Mouse (Mus musculus) left cerebral cortex, adult 6 months (tissue): ENCODE data around the gene Serpina1e. TPM values are rescaled to one million over a fixed set of nuclear protein-coding genes. Genes with fewer than 3 reads are reported as not detected.

Experiments
- long read RNA-seq, 2 experiments: library from polyadenylated mRNA; unstranded; transcript quantifications; one replicate each; pipeline ENCODE4 v2.0.0; 2019 to 2020
- polyA plus RNA-seq: library from polyadenylated mRNA; unstranded; fragments of <200 nt; fragmentation: Nextera tagmentation; gene quantifications from 2 replicates; pipeline ENCODE4 v1.2.3, GENCODE M21; 2021

Gene Serpina1e
- polyA plus RNA-seq: not detected in 2 replicates
- long read RNA-seq, experiment 1: 0 reads
- long read RNA-seq, experiment 2: 0 reads

DNA sequence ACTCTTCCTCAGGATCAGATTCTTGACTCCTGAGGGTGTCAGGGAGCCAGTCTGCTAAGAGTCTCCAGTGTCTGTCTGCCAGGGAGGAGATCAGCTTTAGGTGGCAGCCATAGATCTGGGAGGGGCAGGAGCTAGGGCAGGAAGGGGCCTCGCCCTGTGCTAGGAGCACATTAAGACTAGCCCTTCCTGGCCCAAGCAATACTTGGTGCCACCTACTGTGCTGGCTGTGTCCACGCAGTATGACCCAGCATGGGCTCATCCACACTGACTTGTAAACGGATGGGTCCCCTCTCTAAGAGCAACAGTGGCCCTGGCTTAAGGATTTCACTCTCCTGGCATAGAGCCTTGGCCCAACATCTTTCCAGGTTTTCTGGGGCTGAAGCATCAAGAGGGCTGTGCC lies at the start of gene Serpina1e:
Gene Serpina1e, minus strand, starts transcription at position 178 of the 400 bp plus-strand sequence.

DNA sequence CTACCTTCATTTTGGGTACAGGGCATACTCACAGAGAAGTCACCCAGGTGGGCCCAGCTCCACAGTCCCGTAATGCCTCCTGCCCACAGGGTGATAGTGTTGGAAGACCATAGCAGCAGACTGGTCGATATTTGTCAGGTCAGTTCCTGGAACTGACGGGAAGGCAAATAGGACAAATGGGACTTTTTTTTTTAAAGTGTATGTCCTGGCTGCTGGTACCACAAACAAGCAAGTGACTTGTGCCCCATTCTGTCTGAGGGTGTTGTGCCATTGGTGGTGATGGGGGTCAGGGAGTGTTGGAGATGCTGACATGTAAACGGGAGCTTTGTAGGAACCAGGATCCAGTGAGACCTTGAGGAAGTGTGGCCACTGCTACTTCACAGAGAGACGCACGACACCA lies 31.1 kb upstream of the Serpina1e start, which contains the start of gene Serpina11:
Gene Serpina11, minus strand, starts transcription at position 101 of the 400 bp plus-strand sequence.

DNA sequence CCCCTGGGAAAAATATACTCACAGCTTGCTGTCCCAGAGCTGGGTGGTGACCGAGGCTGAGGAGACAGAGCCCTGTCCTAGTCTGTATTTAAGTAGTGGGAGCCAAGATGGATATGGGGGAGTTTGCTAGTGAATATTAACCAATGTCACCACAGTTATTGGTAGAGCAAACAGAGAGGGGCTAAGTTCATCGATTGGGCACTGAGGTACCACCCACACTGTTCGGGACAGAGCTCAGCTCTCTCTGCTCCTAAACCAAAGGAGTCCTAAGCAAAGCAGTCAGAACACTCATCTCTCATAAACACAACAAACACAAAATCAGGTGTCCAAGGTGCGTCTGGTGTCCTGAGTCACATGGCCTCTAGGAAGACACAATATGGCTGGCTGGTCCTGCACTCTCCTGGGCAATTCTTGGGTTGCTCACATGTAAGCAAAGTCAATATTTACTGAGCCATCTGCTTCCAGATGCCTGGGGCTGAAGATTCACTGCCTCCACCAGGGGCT lies 53.9 kb downstream of the Serpina1e start, which contains the start of gene Serpina1c:
Gene Serpina1c, minus strand, starts transcription at position 51 of the 504 bp plus-strand sequence.

Other genes starting within 250 kb of the Serpina1e start
- gene Serpina1d, start 185.4 kb downstream of the Serpina1e start, polyA plus RNA-seq: not detected in 2 replicates
- gene Serpina1b, start 128.6 kb downstream of the Serpina1e start, polyA plus RNA-seq: not detected in 2 replicates
- gene Serpina1a, start 95.4 kb downstream of the Serpina1e start, polyA plus RNA-seq: not detected in 2 replicates
- not detected in 2 replicates for gene Serpina1c, start 54.1 kb downstream of the Serpina1e start, polyA plus RNA-seq
- gene Serpina11, start 31.0 kb upstream of the Serpina1e start, polyA plus RNA-seq: not detected in 2 replicates
- 4.9 and 5.1 TPM in 2 replicates for gene Serpina9, start 54.8 kb upstream of the Serpina1e start, polyA plus RNA-seq
- 0.05 and 0.06 TPM in 2 replicates for gene Serpina12, start 85.5 kb upstream of the Serpina1e start, polyA plus RNA-seq
- gene Serpina5, start 142.1 kb upstream of the Serpina1e start, polyA plus RNA-seq: not detected in 2 replicates
- gene Serpina3a, start 153.7 kb upstream of the Serpina1e start, polyA plus RNA-seq: not detected in 2 replicates
- gene Serpina3b, start 169.0 kb upstream of the Serpina1e start, polyA plus RNA-seq: not detected in 2 replicates
- 0.09 TPM in 1 of 2 replicates, not detected in the other for gene Serpina3c, start 194.9 kb upstream of the Serpina1e start, polyA plus RNA-seq